Mouse (Mus musculus) liver, adult 2 months (tissue): ENCODE data around the gene Nup107.

Experiments used
- CTCF ChIP-seq: fragments of 200-500 bp; IDR thresholded peaks from 2 replicates; pipeline ENCODE4 v1.5.1; 2011; ENCODE audit warnings: low read depth, low read length, control low read depth
- POLR2A ChIP-seq: fragments of 200-500 bp; IDR thresholded peaks from 2 replicates; pipeline ENCODE4 v1.6.1; 2011; ENCODE audit warnings: low read length, control low read depth; ENCODE audit not compliant: insufficient read depth; ENCODE audit errors: extremely low read depth

DNA sequence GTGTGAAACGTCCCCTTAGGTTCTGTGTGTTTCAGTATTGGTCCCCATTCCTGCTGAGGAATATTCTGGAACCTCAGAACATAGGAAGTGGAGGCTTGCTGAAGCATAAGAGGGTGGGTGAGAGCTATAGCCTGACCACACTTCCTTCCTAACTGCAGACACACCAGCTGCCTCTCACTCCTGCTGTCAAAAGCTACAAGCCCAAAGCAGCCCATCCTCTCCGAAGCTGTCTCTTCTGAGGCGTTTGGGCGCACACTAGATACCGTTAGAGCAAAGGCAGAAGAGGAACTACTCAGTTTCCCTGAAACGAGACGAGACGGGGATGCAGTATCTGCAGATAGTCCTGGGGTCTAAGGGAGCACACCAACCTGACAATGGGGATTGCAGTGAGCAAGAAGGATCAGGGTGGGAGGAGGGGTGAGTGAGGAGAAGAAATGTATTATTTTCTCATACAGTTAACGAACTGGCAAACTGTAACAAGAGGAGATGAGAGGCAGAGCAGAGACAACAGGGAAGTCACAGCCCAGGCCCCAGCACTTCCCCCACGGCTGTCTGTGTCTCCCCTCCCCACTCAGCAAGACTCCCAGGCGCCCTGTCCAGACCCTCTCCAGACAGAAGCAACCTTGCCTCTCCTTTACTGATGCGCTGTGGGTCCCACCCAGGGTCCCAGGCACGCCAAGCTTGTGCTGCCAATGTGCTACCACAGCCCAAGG lies 37.3 kb downstream of the Nup107 start:
- TF ChIP-seq POLR2A: no peak
- TF ChIP-seq CTCF: no peak
